Mouse (Mus musculus) forebrain, embryonic 13.5 days (tissue): Measurements from ENCODE around the gene Pmel. TPM values are rescaled to one million over a fixed set of nuclear protein-coding genes. Genes with fewer than 3 reads are reported as not detected.
A peak's percentile ranks its signal among the peaks of the same experiment; 100 is the strongest.

Experiments
- ATAC-seq: fragments of 200-750 bp; cut with Nextera tagmentation; 2 replicates; pipeline ENCODE4 v1.8.0; 2017
- H3K27ac ChIP-seq: fragments of 300-500 bp; sonication (generic); 2 replicates; pipeline ENCODE4 v1.5.1; 2015; ENCODE audit warnings: inconsistent platforms, mild to moderate bottlenecking, moderate library complexity
- H3K27me3 ChIP-seq: fragments of 300-500 bp; sonication (generic); 2 replicates; pipeline ENCODE4 v1.6.1; 2015; ENCODE audit warnings: mild to moderate bottlenecking, inconsistent platforms
- H3K36me3 ChIP-seq: fragments of 300-500 bp; sonication (generic); 2 replicates; pipeline ENCODE4 v1.6.1; 2015; ENCODE audit warnings: mild to moderate bottlenecking, inconsistent platforms; ENCODE audit not compliant: poor library complexity, severe bottlenecking
- H3K4me1 ChIP-seq: fragments of 300-500 bp; sonication (generic); 2 replicates; pipeline ENCODE4 v1.6.1; 2015; ENCODE audit warnings: inconsistent platforms
- H3K4me2 ChIP-seq: fragments of 300-500 bp; sonication (generic); 2 replicates; pipeline ENCODE4 v1.6.1; 2015; ENCODE audit warnings: inconsistent platforms, mild to moderate bottlenecking, moderate library complexity
- H3K4me3 ChIP-seq: fragments of 300-500 bp; sonication (generic); 2 replicates; pipeline ENCODE4 v1.5.1; 2015; ENCODE audit warnings: mild to moderate bottlenecking, inconsistent platforms
- H3K9ac ChIP-seq: fragments of 300-500 bp; sonication (generic); 2 replicates; pipeline ENCODE4 v1.6.1; 2015; ENCODE audit warnings: mild to moderate bottlenecking, inconsistent platforms
- H3K9me3 ChIP-seq: fragments of 300-500 bp; sonication (generic); replicated peaks from 2 replicates; pipeline ENCODE4 v1.6.1; 2016; ENCODE audit warnings: inconsistent platforms
- WGBS: fragments of 180-500 bp; shearing (Covaris S2); methylation state at CpG from one replicate; pipeline ENCODE4 v1.1.7; 2015; 5-methylcytosine and 5-hydroxymethylcytosine counted together
- polyA plus RNA-seq: library from polyadenylated mRNA; unstranded; fragments of >200 nt; fragmentation: Nextera tagmentation; extraction: Ambion mirVana; gene quantifications from 2 replicates; pipeline ENCODE4 v1.2.1, GENCODE M21; 2015

Gene Pmel
- polyA plus RNA-seq, result 0.17 and 0.21 TPM in 2 replicates

GRCm38 (mm10) chr10:128703895-128704294 is at the start of gene Pmel:
Pmel (plus strand) TSS chr10:128704195.
- Histone ChIP-seq H3K4me2 (peak within 1 kb of the TSS; percentile 85), H3K27ac (peak within 1 kb of the TSS; percentile 80), H3K27me3 (peaks cover 3% of the 10 kb centered on the region; the same call in 1 of the 2 replicates), H3K36me3 (peaks cover 38% of the 10 kb centered on the region), H3K4me3 (peak within 1 kb of the TSS; percentile 79), H3K9me3 (no peaks in the 10 kb centered on the region), H3K4me1 (peaks cover 16% of the 10 kb centered on the region), H3K9ac (peak within 1 kb of the TSS; percentile 73)
- ATAC-seq, result no peak
- WGBS, result 22% methylated on average over 4 of the region's 4 CpGs

- no peak overlapping the region for H3K9ac ChIP-seq
- 91% methylated on average over 3 of the region's 3 CpGs for WGBS
- no peak overlapping the region for H3K4me3 ChIP-seq
- no peaks in the 10 kb centered on the region for H3K27me3 ChIP-seq
- no peak for ATAC-seq
- no peaks in the 10 kb centered on the region for H3K4me1 ChIP-seq
- no peak overlapping the region for H3K27ac ChIP-seq
- H3K9me3 ChIP-seq, result no peaks in the 10 kb centered on the region
- H3K36me3 ChIP-seq, result no peaks in the 10 kb centered on the region
- no peak overlapping the region for H3K4me2 ChIP-seq
These were observed 48.7 kb upstream of the Pmel start for GRCm38 (mm10) chr10:128655254-128655653.

- H3K4me3 ChIP-seq, result no peak overlapping the region
- H3K4me1 ChIP-seq, result no peaks in the 10 kb centered on the region
- ATAC-seq, result no peak
- no peaks in the 10 kb centered on the region for H3K9me3 ChIP-seq
- no peak overlapping the region for H3K27ac ChIP-seq
- no peaks in the 10 kb centered on the region for H3K27me3 ChIP-seq
- no peaks in the 10 kb centered on the region for H3K36me3 ChIP-seq
- H3K4me2 ChIP-seq, result no peak overlapping the region
- no peak overlapping the region for H3K9ac ChIP-seq
- whole genome bisulfite sequencing, result 98% methylated on average over 1 of the region's 1 CpGs
These were observed 47.3 kb upstream of the Pmel start for GRCm38 (mm10) chr10:128656731-128657130.

- H3K4me1 ChIP-seq, result no peaks in the 10 kb centered on the region
- no peak overlapping the region for H3K9ac ChIP-seq
- no peak overlapping the region for H3K4me2 ChIP-seq
- no peaks in the 10 kb centered on the region for H3K36me3 ChIP-seq
- 71% methylated on average over 9 of the region's 9 CpGs for WGBS
- H3K9me3 ChIP-seq, result no peaks in the 10 kb centered on the region
- H3K27me3 ChIP-seq, result no peaks in the 10 kb centered on the region
- H3K4me3 ChIP-seq, result no peak overlapping the region
- ATAC-seq, result no peak
- H3K27ac ChIP-seq, result no peak overlapping the region
These were observed 46.2 kb upstream of the Pmel start for GRCm38 (mm10) chr10:128657844-128658243.

GRCm38 (mm10) chr10:128659490-128659889 is 44.5 kb upstream of the Pmel start:
- no peak for ATAC-seq
- 58% methylated on average over 9 of the region's 9 CpGs for WGBS

GRCm38 (mm10) chr10:128662465-128662864 is 41.5 kb upstream of the Pmel start:
- Histone ChIP-seq H3K4me3 (no peak overlapping the region), H3K9ac (no peak overlapping the region), H3K9me3 (no peaks in the 10 kb centered on the region), H3K27ac (no peak overlapping the region), H3K36me3 (no peaks in the 10 kb centered on the region), H3K4me1 (no peaks in the 10 kb centered on the region), H3K4me2 (no peak overlapping the region), H3K27me3 (no peaks in the 10 kb centered on the region)
- ATAC-seq, result no peak

More at GRCm38 (mm10) chr10:128659490-128659889, 44.5 kb upstream of the Pmel start:
- Histone ChIP-seq H3K27me3 (no peaks in the 10 kb centered on the region), H3K4me3 (no peak overlapping the region), H3K4me2 (no peak overlapping the region), H3K9me3 (no peaks in the 10 kb centered on the region), H3K36me3 (no peaks in the 10 kb centered on the region), H3K4me1 (no peaks in the 10 kb centered on the region), H3K9ac (no peak overlapping the region), H3K27ac (no peak overlapping the region)

GRCm38 (mm10) chr10:128663441-128664220 is 40.4 kb upstream of the Pmel start:
- no peak for ATAC-seq

GRCm38 (mm10) chr10:128664808-128665207 is 39.2 kb upstream of the Pmel start:
- H3K4me1 ChIP-seq, result peaks cover 9% of the 10 kb centered on the region; the same call in 1 of the 2 replicates
- WGBS, result 68% methylated on average over 3 of the region's 3 CpGs

More at GRCm38 (mm10) chr10:128663441-128664220, 40.4 kb upstream of the Pmel start:
- H3K36me3 ChIP-seq, result no peaks in the 10 kb centered on the region
- H3K4me1 ChIP-seq, result 0 out of 2 replicates have a peak, but pooled peaks cover 4% of the 10 kb centered on the region
- no peak overlapping the region for H3K27ac ChIP-seq
- H3K4me2 ChIP-seq, result no peak overlapping the region
- no peaks in the 10 kb centered on the region for H3K9me3 ChIP-seq
- no peaks in the 10 kb centered on the region for H3K27me3 ChIP-seq
- H3K9ac ChIP-seq, result no peak overlapping the region
- no peak overlapping the region for H3K4me3 ChIP-seq
- WGBS, result 74% methylated on average over 5 of the region's 5 CpGs

GRCm38 (mm10) chr10:128665307-128665706 is 38.7 kb upstream of the Pmel start:
- H3K9me3 ChIP-seq, result no peaks in the 10 kb centered on the region
- no peak overlapping the region for H3K4me2 ChIP-seq
- no peak for ATAC-seq
- H3K4me1 ChIP-seq, result peaks cover 9% of the 10 kb centered on the region; the same call in 1 of the 2 replicates
- H3K4me3 ChIP-seq, result no peak overlapping the region
- no peaks in the 10 kb centered on the region for H3K36me3 ChIP-seq
- H3K27me3 ChIP-seq, result no peaks in the 10 kb centered on the region
- no peak overlapping the region for H3K9ac ChIP-seq
- WGBS, result 92% methylated on average over 3 of the region's 3 CpGs
- no peak overlapping the region for H3K27ac ChIP-seq

More at GRCm38 (mm10) chr10:128664808-128665207, 39.2 kb upstream of the Pmel start:
- Histone ChIP-seq H3K27ac (no peak overlapping the region), H3K27me3 (no peaks in the 10 kb centered on the region), H3K36me3 (no peaks in the 10 kb centered on the region), H3K4me3 (no peak overlapping the region), H3K9me3 (no peaks in the 10 kb centered on the region), H3K9ac (no peak overlapping the region), H3K4me2 (no peak overlapping the region)
- no peak for ATAC-seq

- H3K4me3 ChIP-seq, result no peak overlapping the region
- H3K36me3 ChIP-seq, result no peaks in the 10 kb centered on the region
- 98% methylated on average over 2 of the region's 2 CpGs for WGBS
- H3K9me3 ChIP-seq, result no peaks in the 10 kb centered on the region
- ATAC-seq, result no peak
- H3K4me2 ChIP-seq, result no peak overlapping the region
- H3K27ac ChIP-seq, result no peak overlapping the region
- no peaks in the 10 kb centered on the region for H3K27me3 ChIP-seq
- H3K4me1 ChIP-seq, result peaks cover 9% of the 10 kb centered on the region; the same call in 1 of the 2 replicates
- H3K9ac ChIP-seq, result no peak overlapping the region
These were observed 38.2 kb upstream of the Pmel start for GRCm38 (mm10) chr10:128665806-128666205.

- ATAC-seq, result peak; percentile 58
- Histone ChIP-seq H3K4me1 (peaks cover 17% of the 10 kb centered on the region), H3K36me3 (peaks cover 5% of the 10 kb centered on the region; the same call in 1 of the 2 replicates), H3K27me3 (peaks cover 3% of the 10 kb centered on the region; the same call in 1 of the 2 replicates), H3K9ac (peak overlapping the region; percentile 81), H3K9me3 (no peaks in the 10 kb centered on the region), H3K27ac (peak overlapping the region; percentile 59), H3K4me3 (peak overlapping the region; percentile 79), H3K4me2 (peak overlapping the region; percentile 81)
- WGBS, result under 1% methylated on average over 38 of the region's 42 CpGs
These were observed 35.0 kb upstream of the Pmel start for GRCm38 (mm10) chr10:128668790-128669672.

GRCm38 (mm10) chr10:128671148-128671547 is 32.8 kb upstream of the Pmel start:
- Histone ChIP-seq H3K4me2 (no peak overlapping the region), H3K9me3 (no peaks in the 10 kb centered on the region), H3K27me3 (peaks cover 3% of the 10 kb centered on the region; the same call in 1 of the 2 replicates), H3K27ac (no peak overlapping the region), H3K36me3 (peaks cover 5% of the 10 kb centered on the region; the same call in 1 of the 2 replicates), H3K9ac (no peak overlapping the region), H3K4me1 (peaks cover 17% of the 10 kb centered on the region), H3K4me3 (no peak overlapping the region)
- WGBS, result 96% methylated on average over 9 of the region's 9 CpGs
- no peak for ATAC-seq
